Mouse (Mus musculus) midbrain, embryonic 12.5 days (tissue): Measurements from ENCODE around the gene Gm9780. TPM values are rescaled to one million over a fixed set of nuclear protein-coding genes. Genes with fewer than 3 reads are reported as not detected.
"Not testable (repeated sequence)": the region's sequence is repeated elsewhere in the genome, so short reads cannot be mapped to it uniquely, and the experiment has no call there.

Experiments
- ATAC-seq: fragments of 200-750 bp; cut with Nextera tagmentation; 2 replicates; pipeline ENCODE4 v1.8.0; 2017; ENCODE audit warnings: low read depth, moderate TSS enrichment, moderate library complexity; ENCODE audit not compliant: low FRiP score
- H3K27ac ChIP-seq: fragments of 300-500 bp; sonication (generic); replicated peaks from 2 replicates; pipeline ENCODE4 v1.5.1; 2016; ENCODE audit warnings: mild to moderate bottlenecking
- H3K27me3 ChIP-seq: fragments of 300-500 bp; sonication (generic); 2 replicates; pipeline ENCODE4 v1.6.1; 2016; ENCODE audit warnings: mild to moderate bottlenecking
- H3K36me3 ChIP-seq: fragments of 300-500 bp; sonication (generic); 2 replicates; pipeline ENCODE4 v1.6.1; 2016
- H3K4me1 ChIP-seq: fragments of 300-500 bp; sonication (generic); 2 replicates; pipeline ENCODE4 v1.6.1; 2016
- H3K4me2 ChIP-seq: fragments of 300-500 bp; sonication (generic); replicated peaks from 2 replicates; pipeline ENCODE4 v1.6.1; 2016; ENCODE audit warnings: mild to moderate bottlenecking, moderate library complexity
- H3K4me3 ChIP-seq: fragments of 300-500 bp; sonication (generic); 2 replicates; pipeline ENCODE4 v1.5.1; 2016; ENCODE audit warnings: mild to moderate bottlenecking
- H3K9ac ChIP-seq: fragments of 300-500 bp; sonication (generic); replicated peaks from 2 replicates; pipeline ENCODE4 v1.6.1; 2016; ENCODE audit warnings: mild to moderate bottlenecking, moderate library complexity
- H3K9me3 ChIP-seq: fragments of 300-500 bp; sonication (generic); 2 replicates; pipeline ENCODE4 v1.6.1; 2016; ENCODE audit warnings: mild to moderate bottlenecking
- whole genome bisulfite sequencing: fragments of 180-500 bp; shearing (Covaris S2); methylation state at CpG from one replicate; pipeline ENCODE4 v1.1.7; 2016; 5-methylcytosine and 5-hydroxymethylcytosine counted together
- polyA plus RNA-seq: library from polyadenylated mRNA; unstranded; fragments of >200 nt; fragmentation: Nextera tagmentation; extraction: Ambion mirVana; gene quantifications from 2 replicates; pipeline ENCODE4 v1.2.1, GENCODE M21; 2016

Gene Gm9780
- 3.0 and 6.0 TPM in 2 replicates for polyA plus RNA-seq

DNA sequence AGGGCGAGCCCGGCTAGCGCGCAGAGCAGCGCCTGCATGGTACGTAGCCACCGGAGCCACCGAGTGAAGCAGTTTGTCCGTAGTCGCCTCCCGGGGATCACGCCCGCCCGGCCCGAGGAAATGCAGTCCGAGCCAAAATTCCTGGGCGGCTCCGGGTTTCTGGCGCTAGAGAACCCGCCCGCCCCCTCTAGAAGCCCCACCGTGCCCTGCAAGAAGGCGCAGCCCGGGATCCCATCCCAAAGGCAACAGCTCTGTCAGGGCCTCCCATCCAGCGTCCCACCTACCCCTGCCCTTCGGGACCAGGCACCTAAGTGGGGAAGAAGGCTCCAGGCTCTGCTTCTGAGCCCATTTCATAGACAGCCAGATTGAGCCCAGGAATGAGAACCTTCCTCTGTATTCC, at the start of gene Gm9780:
Gene Gm9780, minus strand, starts transcription at position 101 of the 400 bp plus-strand sequence.
- not testable (repeated sequence) for H3K4me2 ChIP-seq, H3K9ac ChIP-seq, H3K4me1 ChIP-seq, H3K27ac ChIP-seq, ATAC-seq, H3K9me3 ChIP-seq, H3K27me3 ChIP-seq, H3K36me3 ChIP-seq, H3K4me3 ChIP-seq
- WGBS = no CpG with 5 or more reads among the region's 26 CpGs

DNA sequence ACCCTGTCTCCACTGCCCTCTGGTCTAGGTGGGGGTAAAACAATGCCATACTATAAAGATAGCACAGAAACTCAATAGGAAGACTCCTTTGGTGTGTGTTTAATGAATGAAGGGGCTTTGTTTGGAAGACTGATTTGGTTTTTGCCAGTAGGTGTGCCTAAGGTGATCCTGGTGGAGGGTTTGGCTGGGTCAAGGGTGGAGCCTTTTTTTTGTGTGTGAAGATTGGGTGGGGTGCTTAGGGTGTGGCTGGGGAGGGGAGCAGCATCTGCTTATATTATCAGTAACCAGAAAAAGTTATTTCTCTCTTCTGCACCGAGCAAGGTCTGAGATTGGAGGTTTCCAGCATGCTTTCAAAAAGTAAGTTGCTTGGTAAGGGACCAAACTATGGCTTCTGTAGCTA, 39.5 kb upstream of the Gm9780 start, which contains the start of gene Cphx3:
Gene Cphx3, plus strand, starts transcription at position 301 of the 400 bp plus-strand sequence.
- not testable (repeated sequence) for H3K4me3 ChIP-seq, H3K9me3 ChIP-seq, ATAC-seq, H3K27ac ChIP-seq, H3K4me1 ChIP-seq, H3K4me2 ChIP-seq, H3K27me3 ChIP-seq, H3K36me3 ChIP-seq, H3K9ac ChIP-seq
- WGBS = no CpG with 5 or more reads among the region's 1 CpGs

DNA sequence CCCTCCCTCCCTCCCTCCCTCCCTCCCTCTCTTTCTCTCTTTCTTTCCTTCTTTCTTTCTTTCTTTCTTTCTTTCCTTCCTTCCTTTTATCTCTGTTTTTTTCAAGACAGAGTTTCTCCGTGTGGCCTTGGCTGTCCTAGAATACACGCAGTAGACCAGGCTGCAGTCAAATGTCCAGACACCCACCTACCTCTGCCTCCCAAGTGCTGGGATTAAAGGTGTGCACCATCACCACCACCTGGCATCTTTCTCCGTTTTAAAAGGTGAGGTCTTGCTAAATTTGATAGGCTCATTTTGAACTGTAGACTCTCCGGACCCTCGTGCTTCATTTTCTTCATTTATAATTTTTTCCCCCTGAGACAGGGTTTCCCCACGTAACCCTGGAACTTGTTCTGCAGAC, 38.7 kb upstream of the Gm9780 start, which contains the start of gene Cphx2:
Gene Cphx2, plus strand, starts transcription at position 301 of the 400 bp plus-strand sequence.
- not testable (repeated sequence) for H3K27ac ChIP-seq, H3K9me3 ChIP-seq, H3K4me3 ChIP-seq, H3K4me1 ChIP-seq, ATAC-seq, H3K36me3 ChIP-seq, H3K9ac ChIP-seq, H3K4me2 ChIP-seq, H3K27me3 ChIP-seq
- no CpG with 5 or more reads among the region's 6 CpGs for WGBS

DNA sequence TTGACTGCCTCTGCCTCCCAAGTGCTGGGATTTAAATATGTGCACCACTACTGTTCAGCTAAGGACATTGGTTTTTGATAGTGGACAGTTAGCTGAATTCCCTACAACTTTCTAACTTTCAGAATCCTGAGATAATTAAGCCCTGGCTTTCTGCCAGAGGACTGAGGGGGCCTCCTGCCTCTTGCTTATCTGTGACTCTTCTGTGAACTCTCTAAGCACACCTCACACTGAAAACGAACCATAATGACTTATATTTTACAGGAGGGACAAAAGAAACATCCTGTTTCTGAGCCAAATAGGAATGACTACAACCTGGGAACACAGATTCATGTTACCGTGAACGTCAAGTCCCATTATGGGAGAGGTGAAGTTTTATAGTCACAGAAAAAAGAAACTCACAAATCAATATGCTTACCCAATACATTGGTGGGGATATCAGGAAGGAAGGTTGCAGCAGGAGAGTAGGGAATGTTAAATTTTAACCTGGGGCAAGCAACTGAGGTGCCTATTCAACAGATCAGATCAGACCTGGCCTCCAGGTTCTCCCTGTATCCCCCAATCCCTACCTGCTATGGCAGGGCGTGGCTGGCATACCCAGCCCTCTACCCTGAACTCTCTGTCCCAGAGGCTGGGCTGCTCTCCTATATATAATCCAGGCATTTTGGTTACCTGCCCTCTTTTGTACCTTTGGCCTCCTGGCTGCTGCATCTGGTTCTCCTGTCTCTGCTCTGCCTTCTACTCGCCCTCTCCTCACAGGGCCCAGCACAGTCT, 34.3 kb upstream of the Gm9780 start:
- not testable (repeated sequence) for H3K4me3 ChIP-seq, H3K4me1 ChIP-seq, H3K4me2 ChIP-seq, H3K9ac ChIP-seq, H3K36me3 ChIP-seq, ATAC-seq, H3K27ac ChIP-seq, H3K27me3 ChIP-seq, H3K9me3 ChIP-seq
- no CpG with 5 or more reads among the region's 5 CpGs for WGBS

DNA sequence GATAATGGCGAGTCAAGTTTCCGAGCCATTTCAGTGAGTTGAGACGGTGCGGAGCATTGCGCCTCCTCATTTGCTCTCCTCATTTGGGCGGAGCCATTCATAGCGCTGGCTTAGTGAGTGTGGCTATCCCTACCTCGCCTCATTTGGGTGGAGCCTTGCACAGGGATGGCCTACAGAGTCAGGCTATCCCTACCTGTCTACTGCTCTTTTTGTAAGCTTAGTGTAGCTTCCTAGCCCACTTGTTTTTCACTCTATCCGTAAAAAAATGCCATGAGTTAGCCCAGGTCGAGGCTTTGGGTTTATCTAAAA, 24.8 kb upstream of the Gm9780 start, which contains the start of gene Tmem254c:
Gene Tmem254c, minus strand, starts transcription at position 31 of the 309 bp plus-strand sequence.
- not testable (repeated sequence) for H3K4me3 ChIP-seq, H3K27ac ChIP-seq, H3K9me3 ChIP-seq, H3K36me3 ChIP-seq, H3K27me3 ChIP-seq, H3K9ac ChIP-seq, H3K4me2 ChIP-seq, H3K4me1 ChIP-seq, ATAC-seq
- WGBS = no CpG with 5 or more reads among the region's 10 CpGs

DNA sequence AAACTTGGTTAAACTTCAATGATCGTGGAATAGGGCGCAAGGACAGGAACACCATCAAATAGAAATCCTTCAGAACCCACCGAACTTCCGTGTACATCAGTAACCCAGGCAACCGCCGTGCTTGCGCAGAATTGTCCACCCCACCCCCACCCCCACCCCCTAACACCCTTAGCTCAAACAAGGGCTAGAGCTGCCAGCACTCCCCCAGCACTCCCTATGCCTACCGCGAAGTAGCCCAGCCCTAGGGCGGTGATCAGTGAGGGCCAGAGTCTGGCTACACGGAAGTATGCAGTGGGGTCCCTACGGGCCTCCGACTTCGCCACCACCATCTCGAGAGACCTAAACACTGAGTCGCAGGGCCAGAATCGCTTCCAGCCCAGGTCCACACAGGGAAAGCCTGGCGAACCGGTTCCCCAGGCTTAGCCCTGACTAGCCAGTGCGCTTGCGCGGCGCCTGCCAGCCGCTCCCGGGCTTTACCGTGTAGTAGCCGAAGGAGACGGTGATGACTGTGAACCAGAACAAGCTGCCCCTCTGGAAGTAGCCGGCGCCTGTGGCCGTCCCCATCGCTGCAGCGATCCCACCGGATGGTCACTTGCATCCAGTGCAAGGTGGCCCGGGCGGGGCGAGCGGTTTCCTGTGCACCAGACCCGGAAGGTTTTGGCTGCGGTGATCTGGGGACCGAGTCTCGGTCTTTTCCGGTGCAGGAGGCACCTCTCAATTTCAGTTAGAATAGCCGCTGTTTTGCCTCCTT, 24.2 kb upstream of the Gm9780 start:
- not testable (repeated sequence) for H3K27ac ChIP-seq, H3K4me1 ChIP-seq, H3K9ac ChIP-seq, H3K36me3 ChIP-seq, H3K4me3 ChIP-seq, H3K4me2 ChIP-seq, H3K27me3 ChIP-seq, H3K9me3 ChIP-seq
- ATAC-seq = peak; percentile 72
- no CpG with 5 or more reads among the region's 44 CpGs for WGBS

DNA sequence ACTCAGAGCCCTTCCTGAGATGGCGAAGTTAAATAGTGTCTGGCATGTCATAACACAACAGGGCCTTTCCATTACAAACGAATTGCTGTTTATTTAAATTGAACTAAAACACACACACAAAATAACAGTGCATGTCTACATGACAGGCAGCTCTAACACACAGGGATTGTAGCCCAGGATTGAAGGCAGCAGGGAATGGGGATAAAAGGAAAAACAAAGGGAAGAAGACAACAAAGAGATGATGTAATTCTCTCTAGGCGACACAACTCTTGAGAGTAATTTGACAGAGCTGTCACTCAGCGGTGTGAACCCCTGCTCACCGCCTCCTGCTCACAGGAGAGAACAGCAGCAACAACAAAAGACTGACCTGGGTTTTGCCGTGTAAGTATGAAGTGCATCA, 16.9 kb upstream of the Gm9780 start:
- not testable (repeated sequence) for H3K9me3 ChIP-seq, H3K4me3 ChIP-seq, H3K27me3 ChIP-seq, H3K4me2 ChIP-seq, H3K27ac ChIP-seq, ATAC-seq, H3K36me3 ChIP-seq, H3K9ac ChIP-seq, H3K4me1 ChIP-seq
- no CpG with 5 or more reads among the region's 6 CpGs for WGBS

DNA sequence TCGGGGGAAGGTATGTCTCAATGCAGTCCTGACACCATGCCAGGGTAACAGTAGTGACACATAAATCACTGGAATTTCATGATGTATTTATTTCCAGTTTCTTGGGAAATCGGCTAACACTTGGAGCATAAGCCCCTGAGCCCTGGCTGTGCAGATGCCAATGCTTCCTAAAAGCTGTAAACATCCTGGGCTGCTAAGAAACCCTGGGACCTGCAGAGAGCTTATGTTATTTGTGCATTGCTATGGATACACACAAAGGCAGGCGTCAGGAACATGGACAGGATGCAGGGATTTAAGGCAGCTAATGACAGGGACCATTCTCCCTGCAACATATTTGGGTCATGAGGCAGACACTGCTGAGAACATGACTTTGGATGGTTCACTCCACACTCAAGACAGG, 15.7 kb upstream of the Gm9780 start:
- H3K27me3 ChIP-seq, H3K9me3 ChIP-seq, ATAC-seq, H3K4me3 ChIP-seq, H3K36me3 ChIP-seq, H3K9ac ChIP-seq, H3K4me1 ChIP-seq, H3K27ac ChIP-seq, H3K4me2 ChIP-seq: not testable (repeated sequence)
- no CpG with 5 or more reads among the region's 3 CpGs for WGBS

DNA sequence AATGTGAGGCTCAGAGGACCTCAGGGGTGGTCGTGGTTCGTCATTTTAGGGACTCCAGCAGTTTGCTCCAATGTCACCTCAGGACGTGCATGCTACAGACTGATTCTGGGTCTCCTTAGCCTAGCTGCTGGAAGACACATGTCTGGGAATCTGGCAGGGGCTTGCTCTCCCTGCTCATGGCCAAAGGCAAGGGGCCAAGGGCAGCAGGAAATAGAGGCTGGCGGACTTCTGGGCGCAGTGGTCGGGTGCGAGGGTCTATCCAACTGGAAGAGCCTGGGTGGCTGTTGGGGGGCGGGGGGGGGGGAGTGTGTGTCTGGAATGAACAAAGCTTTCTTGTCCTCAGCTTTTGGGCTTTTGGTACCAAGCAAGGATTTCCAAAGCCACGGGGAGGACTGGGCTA, 6.3 kb upstream of the Gm9780 start:
- not testable (repeated sequence) for H3K4me2 ChIP-seq, H3K36me3 ChIP-seq, H3K27me3 ChIP-seq, ATAC-seq, H3K9me3 ChIP-seq, H3K9ac ChIP-seq, H3K4me3 ChIP-seq, H3K4me1 ChIP-seq, H3K27ac ChIP-seq
- no CpG with 5 or more reads among the region's 9 CpGs for WGBS

DNA sequence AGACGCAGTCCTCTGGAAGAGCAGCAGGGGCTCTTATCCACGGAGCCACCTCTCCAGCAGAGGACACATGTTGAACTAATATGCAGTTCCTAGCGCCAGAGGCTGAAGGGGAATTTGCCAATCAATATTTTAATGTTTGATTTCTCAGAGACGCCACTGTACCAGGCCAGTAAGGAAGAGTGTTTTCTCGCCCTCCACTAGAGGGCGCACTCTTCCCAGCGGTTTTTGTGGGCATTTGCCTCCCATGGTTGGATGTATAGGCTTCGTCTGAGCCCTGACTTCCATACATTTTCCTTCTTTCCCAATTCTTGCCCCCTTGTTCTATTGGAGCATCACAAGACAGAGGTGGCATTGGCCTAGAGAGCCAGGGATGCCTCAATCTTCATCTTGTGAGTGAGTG, 4.5 kb upstream of the Gm9780 start:
- ATAC-seq, H3K36me3 ChIP-seq, H3K4me1 ChIP-seq, H3K27me3 ChIP-seq, H3K27ac ChIP-seq, H3K9ac ChIP-seq, H3K4me3 ChIP-seq, H3K4me2 ChIP-seq, H3K9me3 ChIP-seq: not testable (repeated sequence)
- WGBS = no CpG with 5 or more reads among the region's 8 CpGs

DNA sequence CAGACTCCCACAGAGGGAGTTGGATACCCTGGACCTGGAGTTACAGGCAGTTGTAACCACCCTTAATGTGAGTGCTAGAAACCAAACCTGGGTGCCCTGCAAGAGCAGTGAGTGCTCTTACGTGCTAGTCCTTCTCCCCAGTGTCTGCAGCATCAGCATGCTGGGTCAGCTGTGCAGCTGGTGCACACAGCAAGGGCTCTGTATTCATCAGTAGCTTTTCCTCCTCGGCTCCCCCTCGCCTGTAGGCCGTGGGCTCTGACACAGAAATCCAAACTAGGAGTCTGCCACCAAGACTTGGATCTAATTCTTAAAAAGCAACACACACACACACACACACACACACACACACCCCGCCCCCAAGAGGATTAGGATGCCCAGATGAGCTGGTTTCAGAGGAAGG, 2.5 kb upstream of the Gm9780 start:
- not testable (repeated sequence) for H3K4me2 ChIP-seq, H3K9ac ChIP-seq, H3K9me3 ChIP-seq, ATAC-seq, H3K27me3 ChIP-seq, H3K4me1 ChIP-seq, H3K27ac ChIP-seq, H3K4me3 ChIP-seq, H3K36me3 ChIP-seq
- WGBS = no CpG with 5 or more reads among the region's 5 CpGs

DNA sequence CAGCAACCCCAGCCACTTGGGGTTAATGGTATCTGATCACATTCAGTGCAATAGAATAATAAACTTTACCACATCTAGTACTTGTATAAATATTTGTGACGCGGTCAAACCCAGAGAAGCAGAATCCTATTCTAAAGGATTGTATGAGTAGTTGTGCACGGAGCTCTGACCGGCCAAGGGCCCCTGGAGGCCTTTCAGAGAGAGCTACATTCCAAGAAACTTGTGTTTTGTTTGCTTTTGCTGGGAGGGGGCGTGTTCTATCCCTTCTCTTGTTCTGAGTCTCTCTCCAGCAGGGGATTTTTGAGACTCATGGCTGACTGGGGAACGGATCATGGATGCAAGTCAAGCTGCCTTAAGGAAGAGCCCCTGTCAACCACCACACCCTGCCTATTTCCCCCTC, 7.1 kb downstream of the Gm9780 start:
- no CpG with 5 or more reads among the region's 6 CpGs for WGBS
- H3K27me3 ChIP-seq, H3K9me3 ChIP-seq, H3K4me2 ChIP-seq, H3K27ac ChIP-seq, H3K4me3 ChIP-seq, H3K36me3 ChIP-seq, ATAC-seq, H3K9ac ChIP-seq, H3K4me1 ChIP-seq: not testable (repeated sequence)
